Mouse (Mus musculus) spleen, adult 2 months (tissue): ENCODE measurements around the gene Cadm1.

Source experiments
- CTCF ChIP-seq: fragments of 200-500 bp; IDR thresholded peaks from 2 replicates; pipeline ENCODE4 v1.5.1; 2011; ENCODE audit warnings: mild to moderate bottlenecking, inconsistent platforms; ENCODE audit not compliant: insufficient read depth, insufficient read length, insufficient replicate concordance; ENCODE audit errors: extremely low read depth
- POLR2A ChIP-seq: fragments of 200-500 bp; IDR thresholded peaks from 2 replicates; pipeline ENCODE4 v1.6.1; 2011; ENCODE audit warnings: low read depth, low read length, inconsistent platforms

DNA sequence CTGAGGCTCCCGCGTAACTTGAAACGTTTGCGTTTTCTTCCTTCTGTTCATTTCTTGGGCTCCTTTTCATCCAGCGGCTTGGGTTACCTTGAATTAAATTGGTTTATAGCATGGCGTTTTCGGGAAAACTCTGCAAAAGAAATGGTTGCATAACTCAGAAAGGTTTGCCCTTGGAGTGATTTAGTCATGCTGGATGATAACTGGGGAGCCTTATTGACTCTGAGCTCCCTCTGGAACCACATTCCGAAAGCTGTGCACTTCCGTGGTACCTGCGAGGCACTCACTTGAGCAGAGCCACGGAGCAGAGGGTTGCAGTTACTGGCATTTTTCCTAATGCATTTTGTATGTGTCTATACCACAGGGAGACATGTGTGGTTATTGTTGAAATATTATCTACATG, 71.6 kb downstream of the Cadm1 start:
- TF ChIP-seq CTCF, result no peak
- TF ChIP-seq POLR2A, result no peak
